Mouse (Mus musculus) telencephalon, adult 2 months (tissue): ENCODE measurements at regions not wholly inside any gene's neighbourhood (a gene's known extent, or its start where the extent isn't known, plus 50 kb on each side); places are given as distances from the start of the nearest gene placed in this dataset.

Experiments used
- DNase-seq: peaks from one replicate; pipeline ENCODE4 v3.0.0-alpha.2; 2011; ENCODE audit warnings: low read depth, low spot score

DNA sequence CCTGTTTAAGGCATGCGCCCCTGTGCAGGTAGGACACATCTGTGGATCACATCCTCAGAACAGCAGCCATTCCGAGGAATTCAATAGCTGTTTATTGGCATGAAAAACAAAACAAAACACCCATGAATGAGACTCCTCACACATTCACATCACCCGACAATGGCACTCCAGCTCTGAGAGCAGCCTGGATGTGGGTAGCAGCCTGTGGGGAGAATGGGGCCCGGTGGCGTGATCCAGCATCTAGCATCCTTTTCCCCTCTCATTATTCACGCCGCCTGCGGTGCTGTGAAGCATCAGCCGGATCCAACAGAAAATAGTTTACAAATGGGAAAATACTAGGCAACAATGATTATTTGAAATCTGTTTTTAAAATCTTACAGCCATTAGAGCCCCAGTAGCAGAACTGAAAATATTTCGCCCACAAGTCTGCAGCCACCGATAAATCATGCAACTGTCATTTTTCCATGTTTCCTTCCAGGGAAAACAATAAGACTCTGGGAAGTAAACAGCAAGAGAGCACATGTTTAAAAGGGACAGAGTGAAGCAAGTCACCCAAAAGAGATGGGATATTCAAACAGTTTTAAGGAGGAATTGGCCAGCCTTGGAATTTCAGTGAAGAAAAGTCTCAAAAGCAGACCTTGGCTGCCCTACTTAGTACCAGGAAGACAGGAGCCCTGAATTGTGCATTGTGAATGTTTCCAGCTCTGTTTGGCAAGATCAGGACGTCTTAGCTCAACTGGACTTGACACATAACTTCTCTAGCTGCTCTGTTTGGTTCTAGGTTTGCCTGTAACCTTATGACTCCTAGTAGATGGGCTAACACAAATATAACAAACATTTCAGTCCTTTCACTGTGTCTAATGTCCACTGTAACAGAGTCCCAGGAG is 50.2 kb upstream of the Arntl start:
- DNase-seq: no peak
